Mouse (Mus musculus) ES-E14 (cell line): ENCODE measurements around the gene Eef1akmt2.

Experiments used
- MAFK ChIP-seq: IDR thresholded peaks from 2 replicates; pipeline ENCODE4 v1.6.1; 2014; ENCODE audit warnings: mild to moderate bottlenecking, low read depth, low read length, inconsistent platforms; ENCODE audit not compliant: insufficient read depth
- ZC3H11A ChIP-seq: IDR thresholded peaks from 2 replicates; pipeline ENCODE4 v1.6.1; 2012; ENCODE audit warnings: low read depth, mild to moderate bottlenecking, inconsistent platforms, low read length, borderline replicate concordance
- ZNF384 ChIP-seq: IDR thresholded peaks from 2 replicates; pipeline ENCODE4 v1.6.1; 2012; ENCODE audit warnings: low read depth, low read length, inconsistent platforms

- TF ChIP-seq MAFK = no peak
- TF ChIP-seq ZNF384 = no peak
- TF ChIP-seq ZC3H11A = no peak
Measured at GRCm38 (mm10) chr7:132892806-132893205, 40.3 kb upstream of the Eef1akmt2 start.
